Mouse (Mus musculus) layer of hippocampus, postnatal 36 days (tissue): Measurements from ENCODE around the gene Fam168b. TPM values are rescaled to one million over a fixed set of nuclear protein-coding genes. Genes with fewer than 3 reads are reported as not detected.

Source experiments
- DNase-seq, 2 experiments: peaks; one replicate each; pipeline ENCODE4 v3.0.0; 2022
- total RNA-seq, 2 experiments: library from RNA; stranded (reverse); gene quantifications; 2 replicates each; pipeline ENCODE4 v1.2.3; 2021

Gene Fam168b
- total RNA-seq, 2 experiments from 2014 or later: 226 to 227 TPM

- no peak for DNase-seq
These were observed 30.2 kb downstream of the Fam168b start for GRCm38 (mm10) chr1:34812407-34813247.

GRCm38 (mm10) chr1:34811581-34811980, 31.3 kb downstream of the Fam168b start:
- no peak for DNase-seq

GRCm38 (mm10) chr1:34811035-34811434, 31.8 kb downstream of the Fam168b start:
- DNase-seq: no peak

- no peak for DNase-seq
These were observed 32.6 kb downstream of the Fam168b start for GRCm38 (mm10) chr1:34810293-34810692.

GRCm38 (mm10) chr1:34808445-34808844, 34.4 kb downstream of the Fam168b start:
- no peak for DNase-seq

GRCm38 (mm10) chr1:34805931-34806520, 36.8 kb downstream of the Fam168b start:
- no peak for DNase-seq

- DNase-seq: no peak
These were observed 38.0 kb downstream of the Fam168b start for GRCm38 (mm10) chr1:34804863-34805262.

- peak in 1 of 2 experiments; percentile 69 for DNase-seq
These were observed 40.6 kb downstream of the Fam168b start for GRCm38 (mm10) chr1:34802290-34802642.

GRCm38 (mm10) chr1:34801616-34802289, 41.1 kb downstream of the Fam168b start:
- peak; percentile 69 to 73 for DNase-seq

GRCm38 (mm10) chr1:34799140-34799539, 43.7 kb downstream of the Fam168b start:
- DNase-seq: no peak

- DNase-seq: no peak
These were observed 49.3 kb downstream of the Fam168b start for GRCm38 (mm10) chr1:34793304-34794300.

GRCm38 (mm10) chr1:34783538-34784161, 59.2 kb downstream of the Fam168b start:
- DNase-seq: no peak

- DNase-seq: no peak
These were observed 67.0 kb downstream of the Fam168b start for GRCm38 (mm10) chr1:34775870-34776269.

- no peak for DNase-seq
These were observed 74.0 kb downstream of the Fam168b start for GRCm38 (mm10) chr1:34768875-34769274.

GRCm38 (mm10) chr1:34767851-34768250, 75.0 kb downstream of the Fam168b start:
- no peak for DNase-seq

GRCm38 (mm10) chr1:34766899-34767298, 76.0 kb downstream of the Fam168b start:
- DNase-seq: no peak

Other genes starting within 250 kb of the Fam168b start
- gene Plekhb2, start 6.9 kb upstream of the Fam168b start, total RNA-seq: 100 to 1,000 TPM; 197 to 199 TPM